Mouse (Mus musculus): ENCODE results near the gene Npsr1.

The Npsr1 gene

DNA sequence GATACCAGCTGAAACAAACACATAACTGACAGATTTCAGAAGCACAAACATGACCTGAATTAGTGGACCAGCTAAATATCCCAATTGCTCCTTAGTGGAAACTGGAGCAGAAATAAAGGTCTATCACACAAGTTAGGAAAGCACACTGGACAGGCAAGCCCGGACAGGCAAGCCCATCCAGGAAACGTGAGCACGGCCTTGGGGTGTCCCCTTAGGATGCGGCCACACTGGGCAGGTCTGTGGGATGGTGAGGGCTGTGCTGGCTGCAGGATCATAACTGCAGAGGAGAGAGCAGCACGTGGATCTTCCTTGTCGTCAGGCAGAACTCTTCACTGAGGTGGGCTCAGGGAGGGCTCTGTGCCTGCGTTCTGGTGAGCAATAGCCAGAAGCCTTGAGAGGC, at the start of gene Npsr1:
TSS of gene Npsr1 (plus strand) at position 301 of the 400 bp plus-strand sequence.
- DNase-seq = no peak

DNA sequence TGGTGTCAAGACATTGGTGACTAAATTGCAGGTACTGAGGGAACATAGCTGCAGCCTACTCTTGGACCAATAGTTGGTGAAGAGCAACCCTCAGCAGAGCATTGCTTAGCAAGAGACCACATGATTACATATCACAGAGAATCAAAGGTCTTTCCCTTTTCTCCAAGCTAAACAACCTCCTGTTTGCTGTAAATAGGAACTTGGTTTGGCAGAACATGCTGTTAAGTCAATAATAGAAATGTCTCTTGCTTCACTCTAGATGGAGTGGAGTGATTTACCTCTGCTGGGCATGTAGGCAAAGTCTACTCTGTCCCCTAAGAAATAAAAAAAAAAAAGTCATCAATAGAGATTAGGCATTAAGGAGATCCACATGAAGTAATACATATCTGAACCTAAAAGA, 46.3 kb upstream of the Npsr1 start:
- no peak for DNase-seq

DNA sequence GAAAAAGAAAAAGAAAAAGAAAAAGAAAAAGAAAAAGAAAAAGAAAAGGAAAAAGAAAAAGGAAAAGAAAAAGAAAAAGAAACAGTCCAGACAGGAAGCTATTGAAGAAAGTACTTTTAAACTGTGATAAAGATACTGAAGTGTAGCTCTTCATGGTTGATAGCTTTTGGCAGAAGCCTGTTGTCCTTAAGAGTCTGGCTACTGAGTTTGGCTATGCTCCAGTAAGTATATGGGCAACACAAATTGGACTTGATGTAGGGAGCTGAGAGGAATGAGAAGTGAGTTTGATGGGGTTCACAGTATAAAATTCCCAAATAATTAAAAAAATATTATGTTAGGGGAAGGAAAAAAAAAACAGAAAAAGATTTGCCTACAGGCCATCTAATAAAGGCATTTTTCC, 34.5 kb upstream of the Npsr1 start:
- no peak for DNase-seq

DNA sequence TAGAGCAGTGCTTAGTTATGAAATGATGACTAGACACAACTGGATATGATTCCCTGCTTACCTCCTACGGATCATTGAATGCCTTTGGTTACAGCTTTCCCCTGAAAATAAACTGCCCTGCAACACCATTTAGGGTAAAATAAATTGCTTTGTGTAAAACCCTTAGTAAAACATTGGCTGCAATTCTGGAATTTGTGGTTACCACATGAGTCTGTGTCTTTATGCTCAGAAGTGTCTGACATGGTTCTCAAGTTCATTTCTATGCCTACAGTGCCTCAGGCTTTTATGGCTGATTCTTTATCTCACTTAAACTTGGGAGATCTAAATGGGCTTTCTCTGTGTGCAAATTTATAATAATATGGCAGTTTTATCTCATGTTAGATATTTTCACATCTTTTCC, 26.1 kb upstream of the Npsr1 start:
- DNase-seq = no peak

DNA sequence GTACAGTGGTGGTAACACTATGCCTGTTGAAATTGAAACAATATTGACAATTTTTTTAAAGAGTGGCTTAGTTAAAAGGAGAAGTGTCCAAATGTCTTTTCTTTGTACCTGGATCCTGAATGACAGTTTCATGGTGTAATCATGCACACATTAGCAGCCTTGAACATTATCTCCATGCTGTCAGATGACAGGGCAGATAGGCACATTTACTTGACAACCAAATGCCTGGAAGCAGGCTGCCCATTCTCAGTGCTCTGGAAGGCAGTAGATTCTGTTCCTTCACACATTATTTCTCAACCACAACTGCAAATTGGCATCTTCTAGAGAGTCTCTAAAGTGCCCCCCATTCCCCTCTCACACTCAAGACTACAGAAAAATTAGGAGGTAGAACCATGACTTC, 20.2 kb upstream of the Npsr1 start:
- DNase-seq = no peak

DNA sequence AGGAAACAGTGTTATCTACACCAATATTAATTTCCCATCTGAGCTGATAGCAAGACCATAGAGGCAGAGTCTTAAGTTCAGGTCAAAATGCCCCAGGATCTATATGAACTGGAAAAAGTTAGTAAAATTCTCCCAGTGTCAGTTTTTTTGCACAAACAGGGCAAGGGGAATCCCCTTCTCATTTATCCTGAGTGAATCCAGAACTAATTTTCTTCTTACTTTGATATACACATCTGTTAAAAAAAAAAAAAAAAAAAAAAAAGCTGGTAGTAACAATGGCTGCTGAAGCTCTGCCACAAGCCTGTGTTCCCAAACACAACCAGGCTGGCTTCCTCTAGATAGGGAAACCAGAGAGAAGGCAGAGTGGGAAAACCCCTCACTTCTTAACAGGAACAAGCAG, 5.9 kb upstream of the Npsr1 start:
- no peak for DNase-seq

DNA sequence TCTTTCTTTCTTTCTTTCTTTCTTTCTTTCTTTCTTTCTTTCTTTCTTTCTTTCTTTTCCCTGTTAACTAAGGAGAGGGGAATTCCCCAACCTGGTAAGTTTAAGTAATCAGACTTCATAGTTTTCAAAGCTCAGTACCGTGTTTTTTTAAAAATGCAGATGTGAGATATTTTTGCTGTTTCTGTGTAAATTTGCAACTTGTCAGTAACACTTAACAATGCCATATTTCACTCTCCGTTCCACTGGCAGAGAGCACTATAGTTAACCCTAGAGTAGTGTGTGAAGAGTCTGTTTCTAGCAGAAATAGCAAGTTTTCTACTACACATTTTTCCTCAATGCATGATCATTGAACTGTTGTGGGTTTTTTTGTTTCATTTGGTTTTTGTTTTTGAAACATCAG, 730 bp downstream of the Npsr1 start:
- DNase-seq = no peak

DNA sequence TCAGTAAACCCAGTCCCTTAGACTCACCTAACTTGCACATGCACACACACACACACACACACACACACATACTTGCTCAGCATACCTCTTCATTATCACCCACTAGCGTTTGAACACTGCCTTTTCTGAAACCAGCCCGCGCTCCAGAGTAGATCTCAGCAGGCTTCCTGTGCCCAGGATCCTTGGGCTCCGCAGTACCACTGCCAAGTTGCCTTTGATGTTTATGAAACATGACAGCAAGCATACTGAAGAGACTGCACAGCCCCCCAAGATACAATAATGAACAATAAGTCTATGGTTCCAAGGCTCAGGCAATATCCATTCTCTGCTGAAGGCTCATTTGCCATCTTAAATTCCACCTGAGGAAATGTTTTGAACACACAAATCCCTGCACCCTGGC, 1.8 kb downstream of the Npsr1 start:
- no peak for DNase-seq

DNA sequence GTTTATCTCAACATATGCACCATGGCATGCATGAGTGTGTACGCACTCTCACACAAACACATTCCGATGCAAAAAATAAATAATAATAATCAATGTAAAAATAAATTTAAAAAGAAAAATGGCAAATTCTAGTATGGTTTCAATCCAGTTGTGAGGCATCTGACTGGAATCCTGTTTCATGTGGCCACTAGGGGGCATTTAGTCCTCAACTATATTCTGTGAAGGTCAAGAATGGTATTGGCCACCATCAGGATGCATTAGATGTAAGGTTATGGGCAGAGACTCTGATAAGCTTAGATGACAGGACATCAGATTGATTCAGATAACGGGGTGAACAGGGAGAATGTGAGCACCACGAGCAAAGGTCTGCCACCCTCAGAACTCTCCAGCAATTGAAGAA, 21.6 kb downstream of the Npsr1 start:
- DNase-seq = no peak

DNA sequence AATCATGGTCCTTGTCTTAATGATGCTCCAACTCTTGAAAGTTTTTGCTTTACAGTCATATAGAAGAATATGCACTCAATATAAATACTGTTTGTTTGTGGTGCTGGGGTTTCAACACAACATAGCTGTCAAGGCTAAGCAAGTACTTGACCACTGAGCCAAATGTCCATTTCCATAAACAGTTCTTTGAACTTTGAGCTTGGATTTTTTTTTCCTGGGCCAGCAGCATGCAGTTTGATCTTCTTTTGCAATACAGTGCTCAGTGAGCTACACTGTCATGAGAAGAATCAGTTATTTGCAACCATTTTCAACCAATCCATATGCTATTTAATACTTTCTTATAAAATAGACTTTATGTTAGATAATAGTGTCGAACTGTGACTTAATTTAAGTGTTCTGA, 35.3 kb downstream of the Npsr1 start:
- no peak for DNase-seq

DNA sequence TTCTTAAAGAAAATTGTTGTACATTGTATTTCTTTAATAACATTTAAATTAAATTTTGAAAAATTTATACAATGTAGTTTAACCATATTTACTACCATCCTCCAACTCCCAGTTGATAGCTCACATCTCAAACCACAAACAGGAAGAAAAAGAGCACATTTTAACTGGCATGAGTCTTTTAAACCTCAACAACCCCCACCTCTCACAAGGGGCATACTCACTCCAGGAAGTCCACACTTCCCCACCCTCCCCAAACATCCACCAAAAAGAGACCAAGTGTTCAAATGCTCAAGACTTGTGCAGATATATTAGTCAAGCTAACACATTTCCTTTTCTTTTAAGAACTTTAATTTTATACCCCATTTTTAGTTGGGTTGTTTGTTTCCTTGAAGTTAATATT, 38.6 kb downstream of the Npsr1 start:
- no peak for DNase-seq

DNA sequence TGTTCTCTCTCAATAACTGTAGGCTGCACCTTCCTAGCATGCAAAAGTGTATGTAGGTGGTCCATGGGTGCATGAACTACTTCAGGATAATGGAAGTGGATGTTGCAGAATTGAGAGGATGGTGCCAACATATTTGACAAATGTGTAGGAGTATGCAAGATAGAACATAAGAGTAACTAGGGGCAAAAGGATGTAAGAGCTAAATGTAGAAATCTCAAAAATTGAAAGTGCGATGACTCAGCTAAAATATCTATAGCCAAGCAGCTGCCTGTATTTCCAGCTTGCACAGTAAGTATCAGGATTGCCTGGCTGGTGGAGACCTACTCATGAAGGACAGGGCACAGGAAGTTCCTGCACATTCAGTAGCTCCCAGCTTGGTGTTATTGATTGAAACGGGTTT, 46.5 kb downstream of the Npsr1 start:
- no peak for DNase-seq

DNA sequence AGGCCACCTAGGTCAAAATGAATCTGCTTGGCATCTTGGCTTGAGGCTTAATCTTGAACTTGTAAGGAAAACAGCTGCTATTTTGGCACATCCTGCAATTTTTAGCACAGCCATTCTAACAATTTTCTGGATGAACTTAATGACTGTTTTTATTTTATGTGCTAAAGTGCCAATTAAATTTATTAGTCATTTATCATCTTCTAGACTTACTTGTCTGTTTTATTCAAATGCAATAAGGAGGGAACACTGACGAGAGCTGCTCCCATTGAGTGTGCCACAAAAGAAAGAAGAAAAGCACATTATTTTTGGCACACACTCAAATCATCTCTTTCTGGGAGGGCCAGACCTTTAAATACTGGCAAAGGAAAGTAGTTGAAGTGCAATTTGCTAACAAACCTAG, 59.4 kb downstream of the Npsr1 start:
- DNase-seq = no peak

DNA sequence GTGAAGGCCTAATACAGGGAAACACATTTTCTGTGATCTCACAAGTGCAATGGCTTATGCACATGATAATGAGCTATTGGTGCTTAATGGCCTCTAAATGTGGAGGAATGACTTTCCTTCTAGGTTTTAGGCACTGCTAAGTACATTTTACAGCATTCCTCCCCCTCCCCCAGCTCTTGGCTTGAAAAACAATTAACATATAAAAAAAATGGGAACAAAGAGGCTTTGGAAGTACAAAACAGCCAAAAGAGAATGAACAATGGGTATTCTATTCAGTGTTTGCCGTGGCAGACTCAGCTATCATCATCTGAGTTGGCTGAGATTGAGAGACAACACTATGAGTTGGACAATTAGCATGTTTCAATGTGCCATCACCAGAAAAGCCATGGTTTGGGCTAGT, 62.6 kb downstream of the Npsr1 start:
- DNase-seq = no peak

DNA sequence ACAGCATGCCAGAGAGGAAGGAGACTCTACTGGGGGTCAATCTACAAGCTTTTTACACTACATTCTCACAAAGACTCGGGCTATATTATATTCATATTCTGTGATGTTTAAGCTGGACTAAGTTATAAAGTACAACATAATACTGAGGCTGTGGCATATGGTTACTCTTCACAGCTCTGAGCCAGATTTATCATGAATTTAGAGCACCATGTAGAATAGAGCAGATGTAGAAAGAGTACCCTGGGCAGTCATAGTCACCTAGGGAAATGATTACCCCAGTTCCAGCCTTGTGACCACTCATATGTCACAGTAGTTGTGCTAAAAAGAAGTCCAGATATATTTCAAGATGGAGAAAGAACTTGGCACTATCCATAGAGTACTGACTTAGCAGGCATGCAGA, 70.7 kb downstream of the Npsr1 start:
- DNase-seq = no peak

DNA sequence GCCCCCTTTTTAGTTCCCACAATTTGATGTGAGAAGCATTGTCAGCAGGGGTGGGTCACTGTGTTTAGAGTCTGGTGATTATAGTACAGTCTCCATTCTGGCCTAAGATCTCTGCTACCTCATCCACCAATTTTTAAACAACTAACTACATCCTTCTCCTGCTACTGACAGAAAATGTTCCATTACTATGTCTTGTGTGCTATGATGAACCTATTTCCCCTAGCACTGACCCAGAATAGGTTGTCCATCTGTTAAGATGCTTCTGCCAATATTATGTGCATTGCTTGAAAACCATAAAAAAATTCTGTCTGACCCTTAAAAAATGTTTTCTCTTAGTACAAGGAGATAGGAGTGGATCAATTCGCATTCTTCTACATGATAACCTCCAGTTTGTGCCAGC, 72.9 kb downstream of the Npsr1 start:
- DNase-seq = no peak

DNA sequence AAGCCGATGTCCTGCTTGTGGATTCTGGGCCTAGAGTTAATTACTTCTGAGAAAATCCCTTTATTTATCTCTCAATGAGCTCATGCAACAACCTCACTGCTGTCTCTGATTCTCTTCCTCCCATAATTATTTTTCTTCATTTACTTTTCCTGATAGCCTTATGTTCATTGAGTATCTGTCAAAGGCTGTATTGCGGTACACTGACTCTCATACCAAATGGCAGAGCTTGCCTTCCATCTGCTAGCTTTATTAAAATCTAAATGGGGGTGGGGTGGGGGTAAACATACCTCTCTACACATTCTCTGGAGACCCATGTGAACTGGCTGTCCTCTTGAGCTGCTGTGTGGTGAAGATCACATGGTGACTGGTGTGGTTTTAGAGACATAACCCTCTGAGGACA, 80.9 kb downstream of the Npsr1 start:
- DNase-seq = no peak

DNA sequence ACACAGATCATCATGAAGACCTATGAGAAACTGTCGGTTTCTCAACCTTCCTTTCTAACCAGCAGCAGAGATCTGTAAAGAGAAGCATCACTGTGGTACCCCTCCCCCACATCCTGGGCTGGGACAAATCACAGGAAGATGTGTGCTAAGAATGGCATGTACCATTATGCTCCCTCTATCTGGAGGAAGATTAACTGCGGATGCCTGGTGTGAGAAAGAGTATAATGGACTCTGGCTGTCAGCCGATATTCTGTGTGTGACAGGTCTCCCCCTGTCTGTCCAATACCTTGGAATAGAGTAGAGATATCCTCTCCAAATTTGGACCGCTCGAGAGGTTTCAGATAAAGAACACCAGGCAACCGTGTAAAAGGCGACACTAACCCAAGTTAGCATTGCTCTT, 83.1 kb downstream of the Npsr1 start:
- no peak for DNase-seq

DNA sequence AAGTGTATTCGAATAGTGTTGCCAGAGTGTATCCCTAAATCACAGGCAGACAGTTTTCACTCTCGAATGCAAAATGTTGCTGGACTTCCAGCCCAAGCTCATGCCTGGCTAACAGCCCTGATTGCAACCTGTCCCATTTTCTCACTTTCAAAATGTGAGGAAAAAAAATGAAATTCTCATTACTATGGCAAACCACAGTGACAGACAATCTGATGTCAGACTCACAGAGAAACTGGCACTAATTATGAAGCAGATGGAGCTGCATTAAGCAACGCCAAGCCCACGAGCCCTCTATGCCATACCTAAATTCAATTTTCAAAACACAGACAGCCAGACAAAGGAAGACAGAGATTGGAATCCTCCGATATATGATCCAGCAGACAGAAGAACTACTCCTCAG, 88.5 kb downstream of the Npsr1 start:
- DNase-seq = no peak

DNA sequence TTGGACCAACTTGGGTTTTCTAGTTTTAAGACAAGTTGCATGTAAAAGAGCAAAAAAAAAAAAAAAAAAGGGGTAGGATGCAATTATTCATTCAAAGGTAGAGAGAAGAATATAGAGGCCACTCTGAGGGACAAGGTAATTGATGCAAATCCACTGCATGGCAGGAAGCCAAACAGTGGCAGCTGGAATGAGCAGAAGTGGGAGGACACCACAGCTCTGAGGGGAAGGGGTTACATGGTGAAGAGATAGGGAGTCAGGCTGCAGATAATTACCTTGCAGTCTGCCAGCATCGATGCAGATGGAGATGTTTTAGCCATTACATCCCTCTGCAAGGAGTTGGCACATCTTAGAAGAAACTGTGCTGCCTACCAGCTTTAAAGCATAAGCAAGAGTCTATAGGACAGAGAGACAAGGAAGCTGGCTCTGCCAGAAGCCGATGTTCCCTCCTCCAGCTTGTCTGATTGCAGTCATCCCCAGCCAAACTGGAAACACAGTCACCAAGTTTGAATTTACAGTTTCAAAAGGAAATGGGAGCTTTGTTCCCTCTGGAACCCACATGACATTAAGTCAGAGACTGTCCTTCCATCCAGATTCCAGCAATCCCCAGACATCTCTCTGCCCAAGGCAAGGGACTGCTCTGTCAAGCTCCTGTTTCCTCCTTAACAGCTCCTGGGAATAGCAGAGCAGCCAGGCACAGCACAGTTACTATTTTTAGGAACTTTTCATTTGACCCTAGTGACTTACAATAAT, 91.9 kb downstream of the Npsr1 start:
- no peak for DNase-seq

DNA sequence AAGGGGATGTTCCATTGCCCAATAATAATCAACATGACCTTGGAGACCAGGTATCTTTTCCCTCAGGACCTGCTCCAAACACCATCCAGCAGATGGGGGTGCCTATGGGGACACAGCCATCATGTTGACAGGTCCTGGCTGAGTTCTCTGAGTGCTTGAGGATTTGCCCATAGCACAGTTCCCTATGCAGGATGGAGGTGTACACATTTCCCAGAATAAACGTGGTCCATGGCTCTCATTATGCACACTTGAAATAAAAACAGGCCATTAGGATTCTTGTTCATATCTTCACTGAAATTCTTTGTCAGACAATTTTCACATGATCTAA, 92.4 kb downstream of the Npsr1 start:
- DNase-seq = no peak

DNA sequence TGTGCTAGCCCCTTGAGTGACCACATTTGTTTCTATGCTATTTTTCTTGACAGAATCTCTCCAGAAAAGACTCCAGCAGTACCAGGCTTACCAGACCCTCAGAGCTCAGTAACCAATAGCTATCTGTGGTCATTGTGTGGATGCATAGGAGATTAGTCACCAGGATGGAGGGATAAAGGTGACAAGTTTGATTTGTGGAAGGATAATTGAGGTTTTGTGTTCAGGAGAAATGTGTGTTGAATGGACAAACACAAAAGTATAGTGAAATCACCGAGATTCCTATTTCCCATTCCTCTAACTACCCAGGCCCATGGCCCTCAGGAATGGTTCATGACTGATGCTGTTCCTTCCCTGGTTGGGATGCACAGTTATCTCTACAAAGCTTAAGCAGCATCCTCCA, 100.5 kb downstream of the Npsr1 start:
- no peak for DNase-seq

DNA sequence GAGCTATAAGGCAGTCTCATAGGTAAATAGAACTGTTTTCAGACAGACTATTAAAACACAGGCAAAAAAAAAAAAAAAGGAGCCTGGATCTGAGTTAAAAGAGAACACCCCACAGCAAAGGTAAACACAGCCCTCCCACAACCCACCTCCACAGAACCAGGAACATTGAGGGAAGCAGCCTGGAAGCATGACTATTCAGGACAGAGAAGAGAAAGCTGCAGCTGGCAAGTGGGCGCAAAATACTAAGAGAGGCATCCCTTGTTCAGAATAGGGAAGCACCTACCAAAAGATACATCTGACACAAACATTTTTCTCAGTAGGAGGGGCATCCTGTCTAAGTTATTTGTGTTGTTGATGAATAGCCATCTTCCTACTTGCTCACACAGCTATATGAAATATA, 113.8 kb downstream of the Npsr1 start:
- no peak for DNase-seq

DNA sequence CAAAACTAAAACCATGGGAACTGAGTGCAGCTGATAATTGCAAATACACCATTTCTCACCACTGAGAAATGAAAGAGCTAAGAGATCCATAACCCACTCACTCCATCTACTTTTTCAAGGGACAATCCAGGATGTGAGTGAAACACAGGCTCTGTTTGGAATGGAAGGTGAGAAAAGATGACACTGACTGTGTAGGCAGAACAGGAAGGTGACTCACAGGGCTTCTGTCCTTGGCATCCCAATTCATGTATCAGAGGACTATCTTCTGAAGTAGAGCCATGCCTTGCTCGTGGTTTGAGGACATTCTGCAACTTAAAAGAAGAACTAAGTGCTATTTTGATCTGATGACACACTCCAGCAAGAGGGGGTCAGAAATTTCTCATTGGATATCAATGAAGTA, 119.9 kb downstream of the Npsr1 start:
- DNase-seq = no peak

DNA sequence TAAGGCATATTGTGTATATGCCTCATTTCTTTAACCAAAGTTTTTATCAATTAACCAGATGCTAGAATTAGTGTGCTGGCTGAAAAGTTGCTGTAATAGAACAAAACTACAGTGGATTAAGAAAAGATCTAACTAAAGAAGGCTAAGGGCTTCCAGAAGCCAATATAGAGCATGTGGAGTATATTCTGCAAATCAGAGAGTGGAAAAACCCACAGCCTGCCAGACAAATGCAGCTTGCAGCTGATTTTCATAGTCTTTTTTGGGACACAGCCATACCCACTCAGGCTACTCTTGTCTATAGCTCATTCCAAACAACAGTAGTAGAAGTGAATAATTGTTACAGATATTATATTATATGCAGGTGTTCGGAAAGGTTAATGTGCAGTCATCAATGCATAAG, 138.7 kb downstream of the Npsr1 start:
- DNase-seq = no peak

DNA sequence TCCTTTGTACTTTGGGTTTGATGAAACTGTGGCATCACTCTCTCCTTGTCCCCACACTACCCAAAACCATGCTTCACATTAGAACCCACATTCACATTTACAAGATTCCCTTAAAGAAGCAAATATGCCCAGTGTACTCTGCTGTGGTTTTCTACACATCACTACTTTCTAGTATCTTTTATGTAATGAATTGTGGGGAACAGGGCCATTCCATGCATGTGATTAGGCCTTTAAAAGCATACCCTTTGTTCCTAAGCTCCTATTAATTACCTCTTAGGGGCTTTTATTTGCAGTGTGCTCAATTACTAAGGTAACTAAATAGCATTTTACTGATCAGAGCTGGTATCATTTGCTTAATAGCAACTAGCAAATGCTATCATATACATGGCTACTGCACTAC, 149.8 kb downstream of the Npsr1 start:
- no peak for DNase-seq
